Mouse (Mus musculus) lung, adult 2 months (tissue): ENCODE data around the gene Cyp26a1.

Source experiments
- CTCF ChIP-seq: fragments of 200-500 bp; IDR thresholded peaks from 2 replicates; pipeline ENCODE4 v1.5.1; 2011; ENCODE audit warnings: mild to moderate bottlenecking, low read length, control low read depth; ENCODE audit not compliant: insufficient read depth
- POLR2A ChIP-seq: fragments of 200-500 bp; IDR thresholded peaks from 2 replicates; pipeline ENCODE4 v1.6.1; 2011; ENCODE audit warnings: low read depth, mild to moderate bottlenecking, control low read depth, low read length, borderline replicate concordance; ENCODE audit errors: extremely low read depth

DNA sequence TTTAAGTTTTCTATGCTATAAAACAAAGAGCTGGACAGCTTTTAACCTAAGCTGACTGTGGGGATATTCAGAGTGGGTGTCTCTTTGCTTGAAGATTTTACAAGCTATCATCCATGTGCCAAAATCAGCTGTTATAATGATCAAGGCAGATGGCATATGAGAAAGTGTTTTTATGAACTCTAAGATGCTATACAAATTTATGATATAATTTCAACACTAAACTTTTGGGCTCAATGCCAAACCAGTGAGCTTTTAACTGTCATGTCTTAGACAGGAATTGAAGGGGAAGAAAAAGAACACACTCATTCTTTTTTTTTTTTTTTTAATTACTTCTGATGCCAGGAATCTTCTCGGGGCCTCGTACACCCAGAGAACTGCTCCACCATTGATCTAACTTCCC lies 47.1 kb upstream of the Cyp26a1 start:
- TF ChIP-seq CTCF (no peak), POLR2A (no peak)
